Mouse (Mus musculus) lung, postnatal 14 days (tissue): ENCODE results near the gene Dcaf15.

Source experiments
- DNase-seq: peaks from one replicate; pipeline ENCODE4 v3.0.0; 2021

Gene Dcaf15

GRCm38 (mm10) chr8:84098376-84098775 lies 6.2 kb downstream of the Dcaf15 start:
- DNase-seq: no peak

- no peak for DNase-seq
These were observed 8.5 kb downstream of the Dcaf15 start for GRCm38 (mm10) chr8:84096061-84096460.

- DNase-seq: no peak
These were observed 14.0 kb downstream of the Dcaf15 start for GRCm38 (mm10) chr8:84090585-84090984.

GRCm38 (mm10) chr8:84089277-84089676 lies 15.3 kb downstream of the Dcaf15 start:
- no peak for DNase-seq

- DNase-seq: no peak
These were observed 16.7 kb downstream of the Dcaf15 start for GRCm38 (mm10) chr8:84087821-84088220.

GRCm38 (mm10) chr8:84087156-84087555 lies 17.4 kb downstream of the Dcaf15 start:
- DNase-seq: no peak

GRCm38 (mm10) chr8:84084341-84085115 lies 20.0 kb downstream of the Dcaf15 start:
- no peak for DNase-seq

- no peak for DNase-seq
These were observed 20.7 kb downstream of the Dcaf15 start for GRCm38 (mm10) chr8:84083829-84084241.

GRCm38 (mm10) chr8:84079206-84079605 lies 25.4 kb downstream of the Dcaf15 start:
- peak; percentile 51 for DNase-seq

GRCm38 (mm10) chr8:84076849-84077248 lies 27.7 kb downstream of the Dcaf15 start:
- no peak for DNase-seq

GRCm38 (mm10) chr8:84076412-84076811 lies 28.2 kb downstream of the Dcaf15 start:
- DNase-seq: no peak

GRCm38 (mm10) chr8:84073230-84073976 lies 31.2 kb downstream of the Dcaf15 start:
- DNase-seq: no peak

GRCm38 (mm10) chr8:84072321-84072720 lies 32.2 kb downstream of the Dcaf15 start:
- DNase-seq: no peak

- no peak for DNase-seq
These were observed 32.6 kb downstream of the Dcaf15 start for GRCm38 (mm10) chr8:84071921-84072320.

GRCm38 (mm10) chr8:84070667-84071066 lies 33.9 kb downstream of the Dcaf15 start:
- DNase-seq: no peak

GRCm38 (mm10) chr8:84070241-84070640 lies 34.3 kb downstream of the Dcaf15 start:
- DNase-seq: no peak

GRCm38 (mm10) chr8:84069750-84070149 lies 34.8 kb downstream of the Dcaf15 start:
- DNase-seq: no peak

GRCm38 (mm10) chr8:84069169-84069568 lies 35.4 kb downstream of the Dcaf15 start:
- DNase-seq: no peak

- DNase-seq: no peak
These were observed 36.1 kb downstream of the Dcaf15 start for GRCm38 (mm10) chr8:84068316-84069035.

GRCm38 (mm10) chr8:84067911-84068310 lies 36.7 kb downstream of the Dcaf15 start:
- no peak for DNase-seq

- peak; percentile 99 for DNase-seq
These were observed 37.5 kb downstream of the Dcaf15 start for GRCm38 (mm10) chr8:84067047-84067573.

- peak; percentile 99 for DNase-seq
These were observed 38.2 kb downstream of the Dcaf15 start, which contains the start of gene Rfx1 for GRCm38 (mm10) chr8:84066291-84066930. Rfx1 (plus strand) TSS chr8:84066834.
